Mouse (Mus musculus): ENCODE data around the gene Inf2. TPM values are rescaled to one million over a fixed set of nuclear protein-coding genes. Genes with fewer than 3 reads are reported as not detected.
A peak's percentile ranks its signal among the peaks of the same experiment; 100 is the strongest.

The Inf2 gene
- total RNA-seq, 2 experiments from 2014 or later = 16.8 to 22.5 TPM

DNA sequence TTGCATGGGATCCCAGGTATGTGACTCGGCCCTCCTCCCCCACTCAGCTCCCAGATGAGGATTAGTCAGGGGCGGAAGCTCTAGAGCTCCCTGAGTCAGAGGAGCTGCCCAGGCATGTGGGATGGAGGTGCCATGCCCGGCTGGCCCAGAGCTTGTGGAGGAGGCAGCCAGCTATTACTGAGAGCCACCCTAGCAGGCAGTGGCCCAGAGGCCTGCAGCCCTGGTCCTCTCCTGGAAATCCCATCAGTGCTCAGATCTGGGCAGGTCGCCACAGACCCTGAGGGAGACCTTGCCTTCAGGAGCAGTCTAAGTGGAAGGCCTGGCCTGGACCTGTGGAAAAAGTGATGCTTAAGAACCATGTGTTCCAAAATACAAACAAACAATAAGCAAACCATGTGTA lies 7.0 kb downstream of the Inf2 start:
- DNase-seq = peak; percentile 62

DNA sequence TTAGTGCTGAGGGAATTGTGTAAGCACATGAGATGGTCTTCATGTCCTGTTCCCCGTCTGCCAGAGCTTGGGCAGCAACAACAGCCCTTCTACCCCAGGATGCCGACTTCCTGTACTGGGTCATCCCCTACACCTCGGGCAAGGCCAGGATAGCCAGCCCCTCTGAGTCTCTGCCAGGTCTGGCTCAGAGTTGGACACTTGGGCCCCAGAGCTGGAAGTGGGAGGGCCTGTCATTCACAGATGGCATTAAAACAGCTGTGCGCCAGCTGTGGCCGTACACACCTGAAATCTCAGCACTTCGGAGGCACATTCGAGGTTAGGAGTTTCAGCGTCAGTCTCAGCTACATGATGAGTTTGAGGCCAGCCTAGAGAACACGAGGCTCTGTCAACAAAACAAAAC lies 7.9 kb downstream of the Inf2 start:
- DNase-seq = no peak

DNA sequence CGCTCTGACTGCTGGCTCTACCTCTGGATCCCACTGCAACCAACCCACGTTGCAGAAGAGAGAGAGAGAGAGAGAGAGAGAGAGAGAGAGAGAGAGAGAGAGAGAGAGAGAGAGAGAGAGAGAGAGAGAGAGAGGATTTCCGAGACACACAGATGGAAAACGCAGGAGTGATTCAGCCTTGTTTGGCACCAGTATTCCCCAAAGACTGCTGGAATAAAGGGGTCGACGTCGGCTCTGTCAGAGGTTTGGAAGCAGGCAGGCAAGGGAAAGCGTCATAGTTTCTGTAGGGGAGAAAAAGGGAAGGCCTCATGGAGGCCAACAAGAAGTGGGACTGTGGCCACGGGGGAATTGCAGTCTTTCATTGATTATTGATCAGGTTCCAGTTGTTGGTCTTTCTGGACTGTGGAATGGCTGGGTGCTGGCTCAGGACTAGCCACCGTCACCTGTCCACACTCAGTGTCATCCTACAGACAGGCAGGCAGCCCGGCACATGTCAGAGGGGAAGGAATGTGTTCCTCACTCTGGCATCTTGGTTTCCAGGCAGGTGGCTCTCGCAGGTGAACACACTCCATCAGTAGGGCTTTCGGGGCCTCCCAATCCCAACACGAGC lies 8.4 kb downstream of the Inf2 start:
- DNase-seq = no peak

DNA sequence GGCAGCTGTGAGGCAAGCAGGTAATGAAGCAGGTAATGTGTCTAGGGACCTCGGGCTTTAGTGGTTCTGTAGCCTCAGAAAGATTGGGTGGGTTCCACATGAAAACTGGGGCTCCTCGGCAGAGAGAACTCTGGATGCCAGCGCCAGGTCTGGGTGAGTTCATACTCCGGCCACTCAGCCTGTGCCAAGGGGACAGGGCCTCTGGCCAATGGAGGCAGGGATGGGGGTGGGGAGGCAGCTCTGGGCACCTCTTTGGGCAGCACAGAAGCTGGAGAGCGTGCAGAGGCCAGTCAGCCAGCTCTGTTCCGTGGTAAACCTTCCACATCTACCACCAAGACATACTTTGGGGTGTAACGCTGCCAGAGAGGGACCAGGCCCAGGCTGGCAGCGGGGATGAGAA lies 9.0 kb downstream of the Inf2 start:
- DNase-seq = peak; percentile 64

DNA sequence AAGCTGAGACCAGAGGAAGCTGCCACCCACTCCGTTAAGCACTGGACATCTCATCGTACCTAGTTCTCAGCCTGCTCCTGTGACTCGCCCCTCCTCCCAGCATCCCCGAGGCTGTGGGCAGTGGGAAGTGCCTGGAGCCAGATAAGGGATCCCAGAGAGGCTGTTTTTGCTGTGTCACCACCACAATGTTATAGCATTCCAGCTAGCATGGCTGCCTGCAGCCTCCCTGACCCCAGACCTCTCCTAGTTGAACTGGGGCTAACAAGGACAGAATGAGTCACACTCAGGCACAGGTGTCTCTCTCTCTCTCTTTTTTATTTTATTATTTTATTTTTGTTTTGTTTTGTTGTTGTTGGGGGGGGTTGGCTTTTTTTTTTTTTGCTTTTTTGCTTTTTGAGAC lies 10.6 kb downstream of the Inf2 start:
- no peak for DNase-seq

DNA sequence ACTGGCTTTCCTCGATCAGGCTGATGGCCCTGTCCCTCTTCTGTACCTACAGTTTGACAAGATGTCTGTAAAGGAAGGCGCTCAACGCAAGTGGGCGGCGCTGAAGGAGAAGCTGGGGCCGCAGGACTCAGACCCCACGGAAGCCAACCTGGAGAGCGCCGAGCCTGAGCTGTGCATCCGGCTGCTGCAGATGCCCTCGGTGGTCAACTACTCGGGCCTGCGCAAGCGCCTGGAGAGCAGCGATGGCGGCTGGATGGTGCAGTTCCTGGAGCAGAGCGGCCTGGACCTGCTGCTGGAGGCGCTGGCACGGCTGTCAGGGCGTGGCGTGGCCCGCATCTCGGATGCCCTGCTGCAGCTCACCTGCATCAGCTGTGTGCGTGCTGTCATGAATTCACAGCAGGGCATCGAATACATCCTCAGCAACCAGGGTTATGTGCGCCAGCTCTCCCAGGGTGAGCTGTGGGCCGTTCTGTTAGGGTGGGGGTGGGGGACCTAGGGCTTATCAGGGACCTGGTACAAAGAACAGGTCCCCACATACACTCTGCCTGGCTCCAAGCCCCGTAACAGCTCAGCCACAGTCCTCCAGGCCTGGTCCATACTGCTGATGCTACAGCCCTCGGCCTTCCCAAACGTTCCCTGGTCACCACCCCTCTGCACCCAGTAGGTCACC lies 11.5 kb downstream of the Inf2 start:
- no peak for DNase-seq

DNA sequence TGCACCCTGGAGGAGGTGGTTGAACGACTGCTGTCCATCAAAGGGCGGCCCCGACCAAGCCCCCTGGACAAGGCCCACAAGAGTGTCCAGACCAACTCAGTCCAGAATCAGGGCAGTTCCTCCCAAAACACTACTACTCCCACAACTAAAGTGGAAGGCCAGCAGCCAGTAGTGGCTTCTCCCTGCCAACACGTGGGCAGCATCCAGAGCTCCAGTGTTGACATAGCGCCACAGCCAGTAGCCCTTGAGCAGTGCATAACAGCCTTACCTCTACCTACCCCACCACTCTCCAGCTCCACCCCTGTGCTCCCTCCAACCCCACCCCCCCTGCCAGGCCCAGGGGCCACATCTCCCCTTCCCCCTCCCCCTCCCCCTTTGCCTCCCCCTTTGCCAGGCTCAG lies 15.4 kb downstream of the Inf2 start:
- no peak for DNase-seq

DNA sequence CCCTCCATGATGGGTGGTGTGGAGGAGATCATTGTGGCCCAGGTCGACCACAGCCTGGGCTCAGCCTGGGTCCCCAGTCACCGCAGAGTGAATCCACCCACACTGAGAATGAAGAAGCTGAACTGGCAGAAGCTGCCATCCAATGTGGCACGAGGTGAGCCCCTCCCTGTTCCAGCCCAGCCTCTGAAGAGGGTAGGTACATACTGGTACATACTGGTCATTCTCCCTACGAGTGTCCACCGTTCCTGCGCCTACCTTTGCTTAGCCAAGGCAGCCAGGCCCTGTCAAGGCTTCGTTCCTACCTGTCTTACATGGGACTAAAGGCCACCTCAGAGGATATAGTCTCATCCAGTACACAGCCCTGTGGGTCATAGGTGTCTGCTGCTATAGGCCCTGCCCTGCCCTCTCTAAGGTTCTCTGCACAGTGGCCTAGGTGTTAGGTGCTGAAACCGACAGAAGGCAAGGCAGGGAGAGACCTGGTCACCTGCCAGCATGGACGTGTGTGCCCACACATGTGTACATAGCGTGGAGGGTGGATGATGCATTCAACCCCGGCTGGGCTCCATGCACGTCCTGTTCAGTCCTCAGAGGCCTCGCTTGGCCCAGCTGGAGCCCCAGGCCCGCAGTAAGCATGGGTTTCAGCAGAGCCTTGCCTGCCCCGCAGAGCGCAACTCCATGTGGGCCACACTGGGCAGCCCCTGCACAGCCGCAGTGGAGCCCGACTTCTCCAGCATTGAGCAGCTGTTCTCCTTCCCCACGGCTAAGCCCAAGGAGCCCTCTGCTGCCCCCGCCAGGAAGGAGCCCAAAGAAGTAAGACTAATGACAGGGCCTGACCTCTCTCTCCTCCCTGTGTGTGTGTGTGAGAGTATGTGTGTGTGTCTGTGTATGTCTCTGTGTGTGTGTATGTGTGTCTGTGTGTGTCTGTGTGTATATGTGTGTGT lies 16.4 kb downstream of the Inf2 start:
- DNase-seq = peak; percentile 72

DNA sequence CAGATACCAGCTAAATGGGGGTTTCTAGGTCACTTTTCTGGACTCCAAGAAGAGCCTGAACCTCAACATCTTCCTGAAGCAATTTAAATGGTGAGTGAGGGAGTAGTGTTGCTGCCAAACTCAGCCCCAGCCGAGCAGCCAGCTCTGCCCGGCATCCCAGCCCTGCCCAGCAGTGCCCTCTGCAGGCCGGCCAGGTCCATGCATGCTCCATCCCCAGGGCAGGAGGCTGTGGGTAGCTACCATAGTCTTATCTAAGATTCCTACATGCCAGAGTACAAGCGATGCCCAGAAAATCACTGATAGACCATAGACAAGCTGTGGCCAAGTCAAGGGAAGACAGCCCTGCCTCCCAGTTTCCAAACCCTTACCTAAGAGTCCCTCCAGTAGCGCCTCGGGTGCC lies 17.2 kb downstream of the Inf2 start:
- peak; percentile 85 for DNase-seq

DNA sequence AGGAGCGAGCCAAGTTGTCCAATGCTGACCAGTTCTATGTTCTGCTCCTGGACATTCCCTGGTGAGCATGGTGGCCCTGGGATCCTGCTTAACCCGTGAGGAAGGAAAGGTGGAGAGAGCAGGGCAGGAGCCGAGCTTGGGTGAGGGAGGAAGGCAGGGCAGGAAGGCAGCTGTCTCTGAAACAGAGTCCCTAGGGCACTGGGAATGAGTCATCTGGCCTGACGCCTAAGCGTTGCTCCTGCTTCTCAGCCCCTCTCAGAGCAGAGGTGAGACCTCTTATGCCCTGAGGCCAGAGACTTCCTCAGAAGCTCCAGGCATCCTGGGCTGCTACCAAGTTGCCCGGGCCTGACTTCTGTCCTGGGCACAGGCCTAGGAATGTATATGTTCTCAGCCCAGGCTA lies 18.4 kb downstream of the Inf2 start:
- DNase-seq = no peak

DNA sequence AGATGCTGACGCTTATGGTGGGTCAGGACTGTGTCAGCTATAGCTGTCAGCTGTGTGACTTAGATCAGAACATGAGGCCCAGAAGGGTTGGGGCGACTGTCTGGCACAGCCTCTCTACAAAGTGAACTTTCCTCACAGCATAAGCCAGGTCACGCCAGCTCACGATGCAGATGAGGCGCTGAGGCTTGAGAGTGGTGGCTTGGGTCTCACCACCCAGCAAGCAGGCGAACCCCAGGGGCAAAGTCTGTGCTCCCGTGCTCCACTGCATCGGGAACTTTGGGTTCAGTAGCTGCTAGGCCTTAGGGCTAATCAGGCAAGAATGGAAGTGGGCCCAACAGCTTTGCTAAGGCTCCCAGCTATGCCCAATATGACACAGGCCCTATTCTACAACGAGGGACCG lies 20.4 kb downstream of the Inf2 start:
- DNase-seq = no peak

DNA sequence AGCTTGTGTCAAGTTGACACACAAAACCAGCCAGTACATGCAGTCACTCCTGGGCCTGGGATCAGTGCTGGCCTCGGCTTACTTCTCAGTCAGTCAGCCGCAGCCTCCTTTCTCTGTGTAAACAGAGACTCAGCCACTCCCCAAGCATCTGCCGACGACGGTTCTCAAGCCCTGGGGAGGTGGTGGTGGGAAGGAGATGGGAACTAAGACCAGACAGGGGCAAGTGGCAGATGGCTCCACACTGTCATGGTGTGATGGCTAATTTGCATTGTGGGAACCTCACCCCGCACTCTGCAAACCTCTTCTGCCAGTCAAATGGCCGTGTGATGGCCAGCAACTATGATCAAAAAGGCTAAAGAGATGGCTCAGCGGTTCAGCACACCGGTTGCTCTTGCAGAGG lies 28.1 kb downstream of the Inf2 start:
- DNase-seq = no peak

DNA sequence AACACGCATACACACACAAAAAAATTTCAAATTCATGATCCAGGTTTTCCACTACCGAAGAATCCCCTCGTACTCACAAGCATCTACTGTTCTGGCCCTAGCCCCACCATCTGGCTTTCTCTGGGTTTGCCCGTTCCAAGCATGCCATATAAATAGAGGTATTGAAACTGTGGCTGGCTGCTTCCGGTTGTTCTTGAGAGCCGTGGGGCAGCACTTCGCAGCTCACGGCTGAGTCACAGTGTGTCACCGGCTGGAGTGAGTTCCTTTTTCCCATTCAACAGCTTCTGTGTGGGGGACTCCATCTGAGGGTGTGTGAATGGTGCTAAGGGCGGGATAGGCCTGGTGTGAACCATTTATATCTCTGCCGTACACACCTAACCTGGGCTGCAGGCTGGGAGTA lies 28.6 kb downstream of the Inf2 start:
- no peak for DNase-seq

DNA sequence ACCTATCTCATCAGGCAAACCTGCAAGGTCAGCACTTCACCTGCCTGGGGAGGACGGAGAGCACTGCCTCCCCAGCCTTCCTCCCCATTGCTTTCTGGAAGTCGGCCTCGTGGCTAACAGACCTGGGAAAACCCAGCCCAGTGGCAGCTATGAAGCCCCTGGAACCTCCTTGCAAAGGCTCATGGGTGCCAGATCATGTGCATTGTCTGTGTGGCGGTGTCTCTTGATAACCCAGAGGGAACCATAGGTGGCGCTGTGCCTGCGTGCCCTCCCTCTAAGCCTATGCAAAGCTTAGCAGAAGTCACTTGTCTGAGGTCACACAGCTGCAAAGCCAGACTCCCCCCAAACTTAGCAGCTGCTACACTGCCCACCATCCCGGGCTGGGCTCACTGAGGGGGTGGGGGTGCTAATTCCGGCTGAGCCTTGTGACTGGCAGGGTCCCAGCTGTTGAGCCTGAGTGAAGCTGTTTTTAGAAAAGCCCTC lies 29.4 kb downstream of the Inf2 start:
- DNase-seq = peak; percentile 75

DNA sequence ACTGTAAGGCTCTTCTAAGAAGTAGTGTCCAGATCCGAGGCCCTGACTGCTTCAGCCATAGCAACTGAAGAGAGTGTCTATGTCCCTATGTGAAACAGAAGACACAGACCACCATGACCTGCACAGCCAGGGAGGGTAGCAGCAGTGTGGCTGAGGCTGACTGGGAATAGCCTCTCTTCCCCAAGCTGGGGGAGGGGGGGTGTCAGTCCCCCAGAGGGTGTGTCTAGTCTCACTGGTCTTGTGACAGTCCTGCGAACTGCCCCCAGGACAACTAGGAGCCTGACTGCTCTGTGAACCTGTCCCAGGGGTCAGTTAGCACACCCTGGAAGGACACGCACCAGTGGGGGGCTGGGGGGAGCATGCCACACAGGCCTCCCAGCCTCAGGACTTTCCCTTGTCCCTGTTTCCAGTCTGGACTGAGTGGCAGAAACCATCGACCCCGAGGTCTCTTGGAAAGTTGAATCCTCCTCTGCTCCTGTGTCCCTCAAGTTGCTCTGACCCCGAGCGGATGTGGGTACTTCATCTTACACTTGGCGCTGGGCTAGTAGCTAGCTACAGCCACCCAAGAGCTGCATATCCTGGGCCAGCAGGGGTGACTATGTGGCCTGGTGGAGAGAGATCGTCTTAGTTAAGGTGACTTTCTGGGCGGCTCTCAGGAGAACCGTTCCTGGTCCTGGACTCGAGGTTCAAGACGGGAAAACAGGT lies 30.5 kb downstream of the Inf2 start:
- peak; percentile 51 for DNase-seq

DNA sequence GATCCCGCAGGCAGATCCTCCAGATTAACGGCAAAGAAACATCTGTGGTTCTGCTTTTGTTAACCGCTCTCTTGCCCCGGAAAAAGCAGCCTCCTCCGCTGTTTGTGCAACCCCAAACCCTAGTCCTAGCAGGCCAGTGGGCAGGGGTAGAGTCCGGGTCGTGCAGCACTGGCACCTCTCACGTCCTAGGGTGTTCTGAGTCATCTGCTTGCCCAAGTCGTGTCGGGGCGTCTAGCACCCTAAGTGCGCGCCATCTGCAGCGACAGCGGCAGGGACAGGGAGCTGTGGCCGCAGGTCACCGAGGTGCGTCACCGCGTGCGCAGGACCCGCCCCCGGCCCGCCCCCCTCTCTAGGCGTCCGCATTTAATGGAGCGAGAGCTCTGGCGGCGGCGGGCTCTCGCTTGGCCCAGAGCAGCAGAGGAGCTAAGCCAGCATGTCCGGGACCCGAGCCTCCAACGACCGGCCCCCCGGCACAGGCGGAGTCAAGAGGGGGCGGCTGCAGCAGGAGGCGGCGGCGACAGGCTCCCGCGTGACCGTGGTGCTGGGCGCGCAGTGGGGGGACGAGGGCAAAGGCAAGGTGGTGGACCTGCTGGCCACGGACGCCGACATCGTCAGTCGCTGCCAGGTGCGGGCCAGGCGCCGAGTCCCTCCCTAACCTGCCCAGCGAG lies 31.2 kb downstream of the Inf2 start, which contains the start of gene Adssl1:
Gene Adssl1, plus strand, starts transcription at position 360 of the 668 bp plus-strand sequence.
- DNase-seq = peak; percentile 73

DNA sequence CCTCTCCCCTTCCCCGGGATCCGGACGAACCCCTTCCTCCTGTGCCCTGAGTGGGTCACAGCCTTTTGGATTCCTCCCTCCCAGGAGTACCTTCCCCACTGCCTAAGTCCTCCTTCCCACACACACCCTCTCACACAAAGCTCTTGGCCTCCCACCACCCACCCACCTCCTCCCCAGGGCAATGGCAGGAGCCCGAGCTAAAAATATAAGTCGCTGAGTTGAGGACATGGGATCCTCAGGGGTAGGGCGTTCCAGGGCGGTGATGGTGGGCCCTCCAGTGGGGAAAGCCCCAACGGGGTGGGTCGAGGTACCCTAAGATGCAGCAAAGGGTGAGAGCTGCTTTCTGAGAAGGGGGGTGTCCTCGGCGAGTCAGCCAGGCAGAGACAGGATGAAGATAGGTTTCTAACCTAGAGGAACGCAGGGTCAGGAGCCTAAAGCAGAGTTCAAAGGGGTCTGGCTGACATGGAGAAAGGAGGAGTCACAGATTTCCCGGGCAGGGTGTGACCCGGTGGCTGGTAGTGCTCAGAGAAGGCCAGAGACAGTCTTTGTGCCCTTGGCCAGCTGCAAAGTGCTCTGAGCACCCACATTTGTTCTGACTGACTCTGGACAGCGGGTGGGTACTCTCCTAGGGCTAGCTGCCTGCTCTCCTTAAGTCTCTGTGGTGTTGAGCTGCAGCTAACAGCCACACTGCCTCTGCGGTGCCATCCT lies 31.9 kb downstream of the Inf2 start:
- DNase-seq = peak; percentile 41

DNA sequence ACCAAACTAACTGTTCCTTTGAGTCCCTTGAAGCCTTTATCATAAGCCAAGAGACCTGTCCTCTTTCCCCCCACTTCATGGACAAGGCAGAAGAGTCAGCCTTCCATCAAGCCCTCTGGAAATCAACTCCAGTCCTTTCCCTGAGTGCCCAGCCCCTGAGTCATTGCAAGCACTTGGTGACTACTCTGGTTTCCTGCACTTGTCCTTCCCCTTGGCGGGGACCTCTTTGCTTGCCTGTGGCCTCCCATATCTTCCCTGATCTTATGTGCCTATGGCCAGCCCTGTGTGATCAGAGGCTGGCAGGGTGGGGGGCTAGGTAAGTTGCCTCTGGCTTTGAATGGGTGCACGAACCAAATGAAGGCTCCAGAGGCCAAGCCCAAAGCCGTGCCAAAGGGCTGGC lies 33.3 kb downstream of the Inf2 start:
- no peak for DNase-seq

DNA sequence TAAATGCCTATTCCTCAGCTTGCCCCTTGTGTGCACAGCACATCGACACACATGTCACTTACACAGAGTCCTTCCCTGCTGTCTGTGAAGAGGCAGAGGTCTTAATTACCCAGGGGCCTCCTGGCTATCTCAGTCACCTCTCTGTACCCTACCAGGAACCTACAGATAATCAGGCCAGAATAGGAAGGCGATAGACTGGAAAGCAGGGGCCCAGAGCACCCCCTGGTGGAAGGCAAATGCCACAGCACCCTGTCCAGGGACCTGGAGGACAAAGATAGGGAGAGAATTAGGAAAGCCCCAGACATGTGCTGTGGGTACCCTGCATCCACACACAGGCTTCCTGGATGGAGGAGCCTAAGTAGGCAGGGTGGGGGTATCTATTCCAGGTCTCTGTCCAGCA lies 35.2 kb downstream of the Inf2 start:
- peak; percentile 73 for DNase-seq

DNA sequence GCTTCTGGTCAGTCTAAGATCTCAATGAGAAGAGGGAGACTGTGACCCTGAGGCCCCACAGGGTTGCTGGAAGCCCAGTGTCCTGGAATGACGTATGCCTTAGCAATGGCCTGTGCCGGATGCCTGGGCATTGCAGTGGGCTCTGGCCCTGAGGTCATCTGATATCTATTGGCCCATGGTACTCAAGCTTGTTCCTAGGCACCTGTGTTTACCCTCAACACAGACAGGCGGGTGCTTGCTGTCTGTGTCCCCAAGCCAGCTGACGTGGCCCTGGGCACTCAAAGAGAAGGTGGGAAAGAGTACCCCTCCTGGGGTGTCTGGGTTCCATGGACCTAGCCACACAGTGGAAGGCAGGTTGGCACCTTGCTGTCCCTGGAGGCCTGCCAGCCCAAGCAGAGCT lies 37.1 kb downstream of the Inf2 start:
- peak; percentile 42 for DNase-seq

DNA sequence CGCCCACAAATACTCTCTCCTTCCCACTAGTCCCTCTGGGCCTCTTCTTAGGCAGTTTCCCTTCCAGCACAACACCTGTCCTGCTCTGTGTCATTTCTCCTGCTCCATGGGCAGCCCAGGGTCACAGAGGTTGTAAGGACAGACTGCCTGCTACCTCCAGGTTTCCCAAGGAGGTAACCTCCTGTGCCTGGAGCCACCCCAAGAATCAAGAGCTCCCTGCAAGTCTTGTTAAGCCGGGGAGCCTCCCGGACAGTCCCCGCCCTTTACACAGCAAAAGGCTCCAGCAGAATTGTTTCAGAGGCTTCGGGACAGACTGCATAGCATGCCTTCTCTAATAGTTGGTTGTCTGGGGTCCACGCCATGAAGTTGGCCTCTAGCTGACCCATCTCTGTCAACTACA lies 37.9 kb downstream of the Inf2 start:
- DNase-seq = no peak
